Mouse (Mus musculus): ENCODE data around the gene 1700001L19Rik. TPM values are rescaled to one million over a fixed set of nuclear protein-coding genes. Genes with fewer than 3 reads are reported as not detected.

Gene 1700001L19Rik
- polyA plus RNA-seq, 1 experiment from 2014 or later, result 0.53 TPM

- Histone ChIP-seq H3K27me3 (ENCODE audit: control insufficient read depth, insufficient read depth, low read length) (no peaks in the 10 kb centered on the region), H3K4me1 (replicated peaks; ENCODE audit: control insufficient read depth, insufficient read depth) (0 out of 2 replicates have a peak, but pooled peaks cover 3% of the 10 kb centered on the region), H3K4me3 (ENCODE audit: low read depth, low read length) (peak overlapping the region; percentile 89), H3K4me2 (replicated peaks; ENCODE audit: low read depth) (peak overlapping the region; percentile 76), H3K9ac (ENCODE audit: low read length) (peak overlapping the region; percentile 84), H3K36me3 (ENCODE audit: control insufficient read depth, insufficient read depth, low read length) (peaks cover 16% of the 10 kb centered on the region; the same call in 1 of the 2 replicates), H3K27ac (replicated peaks) (peak overlapping the region; percentile 83), H3K9me3 (ENCODE audit: control insufficient read depth, low read length) (no peaks in the 10 kb centered on the region)
- TF ChIP-seq CTCF (IDR thresholded peaks at IDR 0.05; ENCODE audit: low read depth) (no peak), EP300 (optimal IDR thresholded peaks at IDR 0.05) (no peak)
- 0% methylated on average over 11 of the region's 11 CpGs for WGBS
- ATAC-seq (ENCODE audit: low FRiP score, low TSS enrichment) (no peak; the same call in 1 of the 2 replicates), DNase-seq (ENCODE audit: low spot score) (no peak)
Measured at GRCm38 (mm10) chr13:68582517-68582780, 14.8 kb upstream of the 1700001L19Rik start.

GRCm38 (mm10) chr13:68583961-68584360 lies 13.3 kb upstream of the 1700001L19Rik start:
- Histone ChIP-seq H3K4me2 (replicated peaks; ENCODE audit: low read depth) (no peak overlapping the region), H3K4me3 (ENCODE audit: low read depth, low read length) (no peak overlapping the region), H3K27me3 (ENCODE audit: control insufficient read depth, insufficient read depth, low read length) (no peaks in the 10 kb centered on the region), H3K9ac (ENCODE audit: low read length) (no peak overlapping the region), H3K4me1 (replicated peaks; ENCODE audit: control insufficient read depth, insufficient read depth) (0 out of 2 replicates have a peak, but pooled peaks cover 3% of the 10 kb centered on the region), H3K36me3 (ENCODE audit: control insufficient read depth, insufficient read depth, low read length) (peaks cover 22% of the 10 kb centered on the region; the same call in 1 of the 2 replicates), H3K9me3 (ENCODE audit: control insufficient read depth, low read length) (no peaks in the 10 kb centered on the region), H3K27ac (replicated peaks) (no peak overlapping the region)
- ATAC-seq (ENCODE audit: low FRiP score, low TSS enrichment) (no peak), DNase-seq (ENCODE audit: low spot score) (no peak)
- WGBS, result 86% methylated on average over 11 of the region's 11 CpGs
- no peak for TF ChIP-seq CTCF (IDR thresholded peaks at IDR 0.05; ENCODE audit: low read depth)
- TF ChIP-seq EP300 (optimal IDR thresholded peaks at IDR 0.05), result no peak

- H3K27me3 ChIP-seq (ENCODE audit: control insufficient read depth, insufficient read depth, low read length), result no peaks in the 10 kb centered on the region
- 88% methylated on average over 7 of the region's 7 CpGs for WGBS
- no peak for DNase-seq (ENCODE audit: low spot score)
- H3K27ac ChIP-seq (replicated peaks), result no peak overlapping the region
- H3K36me3 ChIP-seq (ENCODE audit: control insufficient read depth, insufficient read depth, low read length), result peaks cover 26% of the 10 kb centered on the region; the same call in 1 of the 2 replicates
- 0 out of 2 replicates have a peak, but pooled peaks cover 3% of the 10 kb centered on the region for H3K4me1 ChIP-seq (replicated peaks; ENCODE audit: control insufficient read depth, insufficient read depth)
- H3K9ac ChIP-seq (ENCODE audit: low read length), result no peak overlapping the region
- ATAC-seq (ENCODE audit: low FRiP score, low TSS enrichment), result no peak
- H3K9me3 ChIP-seq (ENCODE audit: control insufficient read depth, low read length), result no peaks in the 10 kb centered on the region
- H3K4me3 ChIP-seq (ENCODE audit: low read depth, low read length), result no peak overlapping the region
- TF ChIP-seq EP300 (optimal IDR thresholded peaks at IDR 0.05), result no peak
- no peak for TF ChIP-seq CTCF (IDR thresholded peaks at IDR 0.05; ENCODE audit: low read depth)
- H3K4me2 ChIP-seq (replicated peaks; ENCODE audit: low read depth), result no peak overlapping the region
Measured at GRCm38 (mm10) chr13:68585441-68585840, 11.8 kb upstream of the 1700001L19Rik start.

- no peak for DNase-seq (ENCODE audit: low spot score)
- peaks cover 36% of the 10 kb centered on the region for H3K36me3 ChIP-seq (ENCODE audit: control insufficient read depth, insufficient read depth, low read length)
- no peak overlapping the region for H3K4me2 ChIP-seq (replicated peaks; ENCODE audit: low read depth)
- H3K4me1 ChIP-seq (replicated peaks; ENCODE audit: control insufficient read depth, insufficient read depth), result no peaks in the 10 kb centered on the region
- no peak for TF ChIP-seq EP300 (optimal IDR thresholded peaks at IDR 0.05)
- no peak for TF ChIP-seq CTCF (IDR thresholded peaks at IDR 0.05; ENCODE audit: low read depth)
- H3K4me3 ChIP-seq (ENCODE audit: low read depth, low read length), result no peak overlapping the region
- H3K9ac ChIP-seq (ENCODE audit: low read length), result no peak overlapping the region
- no peak overlapping the region for H3K27ac ChIP-seq (replicated peaks)
- no peaks in the 10 kb centered on the region for H3K27me3 ChIP-seq (ENCODE audit: control insufficient read depth, insufficient read depth, low read length)
- ATAC-seq (ENCODE audit: low FRiP score, low TSS enrichment), result no peak
- H3K9me3 ChIP-seq (ENCODE audit: control insufficient read depth, low read length), result no peaks in the 10 kb centered on the region
Measured at GRCm38 (mm10) chr13:68588352-68588751, 8.9 kb upstream of the 1700001L19Rik start.

GRCm38 (mm10) chr13:68593797-68594196 lies 3.4 kb upstream of the 1700001L19Rik start:
- Histone ChIP-seq H3K4me1 (replicated peaks; ENCODE audit: control insufficient read depth, insufficient read depth) (no peaks in the 10 kb centered on the region), H3K4me2 (replicated peaks; ENCODE audit: low read depth) (no peak overlapping the region), H3K27ac (replicated peaks) (no peak overlapping the region), H3K36me3 (ENCODE audit: control insufficient read depth, insufficient read depth, low read length) (peaks cover 15% of the 10 kb centered on the region; the same call in 1 of the 2 replicates), H3K27me3 (ENCODE audit: control insufficient read depth, insufficient read depth, low read length) (no peaks in the 10 kb centered on the region), H3K9me3 (ENCODE audit: control insufficient read depth, low read length) (no peaks in the 10 kb centered on the region), H3K9ac (ENCODE audit: low read length) (no peak overlapping the region), H3K4me3 (ENCODE audit: low read depth, low read length) (no peak overlapping the region)
- DNase-seq (ENCODE audit: low spot score) (no peak), ATAC-seq (ENCODE audit: low FRiP score, low TSS enrichment) (no peak)
- WGBS, result 81% methylated on average over 1 of the region's 1 CpGs
- TF ChIP-seq CTCF (IDR thresholded peaks at IDR 0.05; ENCODE audit: low read depth) (peak; percentile 67), EP300 (optimal IDR thresholded peaks at IDR 0.05) (no peak)

- peak; percentile 74 for DNase-seq (ENCODE audit: low spot score)
- WGBS, result 13% methylated on average over 13 of the region's 13 CpGs
Measured at GRCm38 (mm10) chr13:68597667-68598066, 446 bp downstream of the 1700001L19Rik start.

More at GRCm38 (mm10) chr13:68597667-68598066, 446 bp downstream of the 1700001L19Rik start:
- Histone ChIP-seq H3K27me3 (ENCODE audit: control insufficient read depth, insufficient read depth, low read length) (no peaks in the 10 kb centered on the region), H3K9ac (ENCODE audit: low read length) (peak overlapping the region; percentile 8; the same call in 1 of the 2 replicates), H3K36me3 (ENCODE audit: control insufficient read depth, insufficient read depth, low read length) (peaks cover 2% of the 10 kb centered on the region; the same call in 1 of the 2 replicates), H3K27ac (replicated peaks) (no peak overlapping the region), H3K4me1 (replicated peaks; ENCODE audit: control insufficient read depth, insufficient read depth) (no peaks in the 10 kb centered on the region), H3K4me2 (replicated peaks; ENCODE audit: low read depth) (peak overlapping the region; percentile 32; the same call in 1 of the 2 replicates), H3K9me3 (ENCODE audit: control insufficient read depth, low read length) (no peaks in the 10 kb centered on the region), H3K4me3 (ENCODE audit: low read depth, low read length) (no peak overlapping the region)
- TF ChIP-seq EP300 (optimal IDR thresholded peaks at IDR 0.05) (no peak), CTCF (IDR thresholded peaks at IDR 0.05; ENCODE audit: low read depth) (no peak)
- ATAC-seq (ENCODE audit: low FRiP score, low TSS enrichment), result peak; percentile 91

All from stomach, postnatal 0 days (tissue).